Mouse (Mus musculus): Measurements from ENCODE around the gene Kpna3. TPM values are rescaled to one million over a fixed set of nuclear protein-coding genes. Genes with fewer than 3 reads are reported as not detected.

Gene Kpna3
- 40.2 TPM in 2 replicates for polyA plus RNA-seq (2016; fragmentation: Nextera tagmentation; extraction: Ambion mirVana)

GRCm38 (mm10) chr14:61439661-61440559 lies at the start of gene Kpna3:
Kpna3 (minus strand) TSS chr14:61439874.
- H3K4me2 ChIP-seq: peak within 1 kb of the TSS; percentile 71
- H3K27ac ChIP-seq (ENCODE audit: poor library complexity, severe bottlenecking): peak within 1 kb of the TSS; percentile 91
- peaks cover 17% of the 10 kb centered on the region for H3K4me1 ChIP-seq (replicated peaks)
- no peaks in the 10 kb centered on the region for H3K36me3 ChIP-seq
- WGBS: under 1% methylated on average over 83 of the region's 85 CpGs
- H3K27me3 ChIP-seq (replicated peaks): no peaks in the 10 kb centered on the region
- no peaks in the 10 kb centered on the region for H3K9me3 ChIP-seq (replicated peaks)
- H3K9ac ChIP-seq: peak within 1 kb of the TSS; percentile 93
- H3K4me3 ChIP-seq: peak within 1 kb of the TSS; percentile 84
- peak; percentile 97 for ATAC-seq (ENCODE audit: insufficient number of reproducible peaks, low FRiP score)

- 51% methylated on average over 2 of the region's 2 CpGs for WGBS
- Histone ChIP-seq H3K27me3 (replicated peaks) (no peaks in the 10 kb centered on the region), H3K27ac (ENCODE audit: poor library complexity, severe bottlenecking) (no peak overlapping the region), H3K4me1 (replicated peaks) (no peaks in the 10 kb centered on the region; the same call in 1 of the 2 replicates), H3K4me2 (no peak overlapping the region), H3K9me3 (replicated peaks) (no peaks in the 10 kb centered on the region), H3K4me3 (no peak overlapping the region), H3K36me3 (no peaks in the 10 kb centered on the region), H3K9ac (no peak overlapping the region)
- ATAC-seq (ENCODE audit: insufficient number of reproducible peaks, low FRiP score): no peak
These were observed 20.7 kb upstream of the Kpna3 start for GRCm38 (mm10) chr14:61460365-61460764.

- no peaks in the 10 kb centered on the region for H3K9me3 ChIP-seq (replicated peaks)
- H3K27me3 ChIP-seq (replicated peaks): no peaks in the 10 kb centered on the region
- peaks cover 6% of the 10 kb centered on the region; the same call in 1 of the 2 replicates for H3K4me1 ChIP-seq (replicated peaks)
- no peak overlapping the region for H3K9ac ChIP-seq
- H3K27ac ChIP-seq (ENCODE audit: poor library complexity, severe bottlenecking): no peak overlapping the region
- WGBS: 61% methylated on average over 6 of the region's 6 CpGs
- H3K36me3 ChIP-seq: no peaks in the 10 kb centered on the region
- no peak overlapping the region for H3K4me3 ChIP-seq
- ATAC-seq (ENCODE audit: insufficient number of reproducible peaks, low FRiP score): no peak
- H3K4me2 ChIP-seq: no peak overlapping the region
These were observed 17.8 kb upstream of the Kpna3 start for GRCm38 (mm10) chr14:61457468-61457867.

GRCm38 (mm10) chr14:61455571-61455970 lies 15.9 kb upstream of the Kpna3 start:
- peaks cover 6% of the 10 kb centered on the region; the same call in 1 of the 2 replicates for H3K4me1 ChIP-seq (replicated peaks)
- no peak overlapping the region for H3K4me3 ChIP-seq
- no peaks in the 10 kb centered on the region for H3K9me3 ChIP-seq (replicated peaks)
- H3K27ac ChIP-seq (ENCODE audit: poor library complexity, severe bottlenecking): no peak overlapping the region
- no peak overlapping the region for H3K4me2 ChIP-seq
- H3K36me3 ChIP-seq: no peaks in the 10 kb centered on the region
- no peaks in the 10 kb centered on the region for H3K27me3 ChIP-seq (replicated peaks)
- ATAC-seq (ENCODE audit: insufficient number of reproducible peaks, low FRiP score): no peak
- no peak overlapping the region for H3K9ac ChIP-seq
- WGBS: 76% methylated on average over 3 of the region's 3 CpGs

- Histone ChIP-seq H3K27ac (ENCODE audit: poor library complexity, severe bottlenecking) (no peak overlapping the region), H3K36me3 (no peaks in the 10 kb centered on the region), H3K4me1 (replicated peaks) (peaks cover 6% of the 10 kb centered on the region; the same call in 1 of the 2 replicates), H3K9me3 (replicated peaks) (no peaks in the 10 kb centered on the region), H3K9ac (no peak overlapping the region), H3K27me3 (replicated peaks) (no peaks in the 10 kb centered on the region), H3K4me2 (no peak overlapping the region), H3K4me3 (no peak overlapping the region)
- WGBS: 62% methylated on average over 4 of the region's 4 CpGs
- ATAC-seq (ENCODE audit: insufficient number of reproducible peaks, low FRiP score): no peak
These were observed 13.4 kb upstream of the Kpna3 start for GRCm38 (mm10) chr14:61453032-61453431.

DNA sequence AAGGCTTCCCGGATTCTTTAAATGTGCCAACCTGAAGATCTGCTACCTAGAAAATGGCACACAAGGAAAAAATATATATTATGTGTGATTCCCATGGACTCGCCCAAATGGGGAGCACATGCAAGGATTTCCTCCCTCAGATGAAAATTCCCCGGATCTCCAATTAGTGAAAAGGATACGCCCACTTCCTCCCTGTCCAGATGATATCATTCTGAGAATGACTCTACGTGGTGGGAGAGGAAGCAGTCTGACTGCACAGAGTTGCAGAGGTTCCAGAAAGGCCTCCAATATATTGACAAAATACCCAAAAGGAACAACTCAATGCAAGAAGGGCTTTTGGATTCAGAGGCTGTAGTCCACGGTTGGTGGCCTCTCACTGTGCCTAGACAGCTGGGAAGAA lies 12.8 kb upstream of the Kpna3 start:
- no peaks in the 10 kb centered on the region for H3K9me3 ChIP-seq (replicated peaks)
- no peak overlapping the region for H3K9ac ChIP-seq
- ATAC-seq (ENCODE audit: insufficient number of reproducible peaks, low FRiP score): no peak
- no peaks in the 10 kb centered on the region for H3K36me3 ChIP-seq
- no peak overlapping the region for H3K27ac ChIP-seq (ENCODE audit: poor library complexity, severe bottlenecking)
- no peaks in the 10 kb centered on the region for H3K27me3 ChIP-seq (replicated peaks)
- H3K4me2 ChIP-seq: no peak overlapping the region
- WGBS: 48% methylated on average over 6 of the region's 6 CpGs
- H3K4me3 ChIP-seq: no peak overlapping the region
- peaks cover 11% of the 10 kb centered on the region for H3K4me1 ChIP-seq (replicated peaks)

- Histone ChIP-seq H3K9ac (no peak overlapping the region), H3K9me3 (replicated peaks) (no peaks in the 10 kb centered on the region), H3K4me2 (no peak overlapping the region), H3K27ac (ENCODE audit: poor library complexity, severe bottlenecking) (no peak overlapping the region), H3K27me3 (replicated peaks) (no peaks in the 10 kb centered on the region), H3K36me3 (no peaks in the 10 kb centered on the region), H3K4me1 (replicated peaks) (peaks cover 15% of the 10 kb centered on the region), H3K4me3 (no peak overlapping the region)
- ATAC-seq (ENCODE audit: insufficient number of reproducible peaks, low FRiP score): no peak
- WGBS: 64% methylated on average over 6 of the region's 6 CpGs
These were observed 8.1 kb upstream of the Kpna3 start for GRCm38 (mm10) chr14:61447775-61448174.

- H3K4me3 ChIP-seq: peak overlapping the region; percentile 84
- ATAC-seq (ENCODE audit: insufficient number of reproducible peaks, low FRiP score): peak; percentile 79
These were observed 473 bp downstream of the Kpna3 start for GRCm38 (mm10) chr14:61439141-61439660.

GRCm38 (mm10) chr14:61438171-61438945 lies 1.3 kb downstream of the Kpna3 start:
- Histone ChIP-seq H3K4me2 (peak overlapping the region; percentile 71), H3K27me3 (replicated peaks) (no peaks in the 10 kb centered on the region), H3K4me3 (peak overlapping the region; percentile 84), H3K9ac (peak overlapping the region; percentile 39; the same call in 1 of the 2 replicates), H3K9me3 (replicated peaks) (no peaks in the 10 kb centered on the region), H3K27ac (ENCODE audit: poor library complexity, severe bottlenecking) (no peak overlapping the region), H3K36me3 (no peaks in the 10 kb centered on the region), H3K4me1 (replicated peaks) (peaks cover 15% of the 10 kb centered on the region)
- ATAC-seq (ENCODE audit: insufficient number of reproducible peaks, low FRiP score): no peak
- 18% methylated on average over 3 of the region's 3 CpGs for WGBS

More at GRCm38 (mm10) chr14:61439141-61439660, 473 bp downstream of the Kpna3 start:
- WGBS: under 1% methylated on average over 47 of the region's 62 CpGs
- Histone ChIP-seq H3K27me3 (replicated peaks) (no peaks in the 10 kb centered on the region), H3K36me3 (no peaks in the 10 kb centered on the region), H3K9ac (peak overlapping the region; percentile 93), H3K4me1 (replicated peaks) (peaks cover 17% of the 10 kb centered on the region), H3K27ac (ENCODE audit: poor library complexity, severe bottlenecking) (peak overlapping the region; percentile 91), H3K9me3 (replicated peaks) (no peaks in the 10 kb centered on the region), H3K4me2 (peak overlapping the region; percentile 71)

GRCm38 (mm10) chr14:61436866-61437265 lies 2.8 kb downstream of the Kpna3 start:
- H3K4me2 ChIP-seq: no peak overlapping the region
- no peaks in the 10 kb centered on the region for H3K9me3 ChIP-seq (replicated peaks)
- ATAC-seq (ENCODE audit: insufficient number of reproducible peaks, low FRiP score): no peak
- no peak overlapping the region for H3K27ac ChIP-seq (ENCODE audit: poor library complexity, severe bottlenecking)
- no peaks in the 10 kb centered on the region for H3K36me3 ChIP-seq
- 79% methylated on average over 2 of the region's 2 CpGs for WGBS
- H3K9ac ChIP-seq: no peak overlapping the region
- H3K4me1 ChIP-seq (replicated peaks): peaks cover 22% of the 10 kb centered on the region
- no peak overlapping the region for H3K4me3 ChIP-seq
- no peaks in the 10 kb centered on the region for H3K27me3 ChIP-seq (replicated peaks)
